Mouse (Mus musculus): ENCODE results near the gene Cdk14. TPM values are rescaled to one million over a fixed set of nuclear protein-coding genes. Genes with fewer than 3 reads are reported as not detected.

The Cdk14 gene
- polyA plus RNA-seq, 1 experiment: 2.9 TPM

GRCm38 (mm10) chr5:4821368-4821771 lies 598.7 kb downstream of the Cdk14 start:
- WGBS: 73% methylated on average over 8 of the region's 8 CpGs
- TF ChIP-seq POLR2A (IDR thresholded peaks at IDR 0.05; ENCODE audit: low read depth, low read length) (no peak), CTCF (IDR thresholded peaks at IDR 0.05; ENCODE audit: extremely low read depth, insufficient read depth, insufficient read length, insufficient replicate concordance) (no peak)
- no peaks in the 10 kb centered on the region for H3K27me3 ChIP-seq (ENCODE audit: control insufficient read depth, insufficient read depth, low read length)
- no peak overlapping the region for H3K27ac ChIP-seq (ENCODE audit: insufficient read depth, low read length)
- no peak for DNase-seq (ENCODE audit: low read depth in 1 of 2, low spot score in 2 of 2)
- H3K4me3 ChIP-seq (ENCODE audit: extremely low read depth, insufficient read depth, insufficient read length): no peak overlapping the region
- no peaks in the 10 kb centered on the region for H3K4me1 ChIP-seq (ENCODE audit: control insufficient read depth, insufficient read depth, insufficient read length)
- no peaks in the 10 kb centered on the region for H3K36me3 ChIP-seq (ENCODE audit: control insufficient read depth, insufficient read depth, low read length)

DNA sequence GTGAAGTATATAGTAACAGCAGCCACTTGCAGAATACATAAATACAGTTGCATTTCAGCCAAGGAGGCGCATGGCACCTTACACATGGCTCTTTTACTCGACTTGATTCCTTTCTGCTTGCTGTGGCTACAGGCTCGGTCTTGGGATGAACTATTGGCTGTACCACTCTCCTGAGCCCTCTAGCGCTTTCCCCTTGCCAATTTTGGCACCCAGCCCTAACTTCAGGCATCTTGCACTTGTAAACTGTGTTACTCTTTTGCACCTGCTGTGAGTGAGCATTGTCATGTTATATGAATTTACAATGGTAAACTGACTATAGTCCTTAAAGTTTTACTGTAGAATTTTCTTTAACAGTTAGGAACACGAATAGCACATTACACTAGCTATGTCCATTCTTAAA lies 603.1 kb downstream of the Cdk14 start:
- DNase-seq (ENCODE audit: low read depth in 1 of 2, low spot score in 2 of 2): no peak
- H3K27me3 ChIP-seq (ENCODE audit: control insufficient read depth, insufficient read depth, low read length): no peaks in the 10 kb centered on the region
- no peak overlapping the region for H3K27ac ChIP-seq (ENCODE audit: insufficient read depth, low read length)
- no peak for TF ChIP-seq CTCF (IDR thresholded peaks at IDR 0.05; ENCODE audit: extremely low read depth, insufficient read depth, insufficient read length, insufficient replicate concordance)
- TF ChIP-seq POLR2A (IDR thresholded peaks at IDR 0.05; ENCODE audit: low read depth, low read length): no peak
- no peak overlapping the region for H3K4me3 ChIP-seq (ENCODE audit: extremely low read depth, insufficient read depth, insufficient read length)
- H3K4me1 ChIP-seq (ENCODE audit: control insufficient read depth, insufficient read depth, insufficient read length): no peaks in the 10 kb centered on the region
- no peaks in the 10 kb centered on the region for H3K36me3 ChIP-seq (ENCODE audit: control insufficient read depth, insufficient read depth, low read length)
- WGBS: 81% methylated on average over 5 of the region's 5 CpGs

DNA sequence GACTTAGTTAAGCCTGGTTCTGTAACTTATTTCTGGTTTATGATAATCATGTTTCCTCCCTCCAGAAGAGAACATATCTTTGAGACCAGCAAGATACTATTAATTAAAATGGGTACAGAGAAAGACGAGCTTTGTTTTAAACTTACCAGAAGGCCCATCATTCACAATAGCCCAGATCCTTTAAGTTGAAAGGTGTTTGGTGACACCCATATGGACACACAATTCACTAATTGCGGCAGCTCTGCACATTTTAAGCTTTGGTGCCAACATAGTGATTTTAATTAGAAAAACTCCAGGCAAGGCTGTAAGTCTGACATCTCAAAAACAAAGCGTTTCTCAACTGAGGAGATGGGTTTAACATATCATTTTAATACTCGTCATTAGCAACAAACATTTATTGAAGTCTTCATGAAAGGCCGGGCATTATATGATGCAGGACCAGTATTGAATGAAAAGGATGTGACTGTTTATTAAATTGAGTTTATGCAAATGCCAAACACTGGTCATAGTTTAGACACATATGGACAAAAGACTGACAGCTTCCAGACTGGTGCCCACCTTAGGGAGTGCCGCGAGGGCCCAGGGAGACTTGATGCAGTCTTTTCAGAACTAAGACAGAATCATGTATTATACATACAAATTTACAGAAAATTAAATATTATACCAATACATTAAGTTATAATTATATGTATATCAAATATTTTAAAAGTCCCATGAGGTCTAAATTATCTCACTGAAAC lies 605.5 kb downstream of the Cdk14 start:
- Histone ChIP-seq H3K4me3 (ENCODE audit: extremely low read depth, insufficient read depth, insufficient read length) (no peak overlapping the region), H3K4me1 (ENCODE audit: control insufficient read depth, insufficient read depth, insufficient read length) (no peaks in the 10 kb centered on the region), H3K27ac (ENCODE audit: insufficient read depth, low read length) (no peak overlapping the region), H3K27me3 (ENCODE audit: control insufficient read depth, insufficient read depth, low read length) (no peaks in the 10 kb centered on the region), H3K36me3 (ENCODE audit: control insufficient read depth, insufficient read depth, low read length) (no peaks in the 10 kb centered on the region)
- TF ChIP-seq POLR2A (IDR thresholded peaks at IDR 0.05; ENCODE audit: low read depth, low read length) (no peak), CTCF (IDR thresholded peaks at IDR 0.05; ENCODE audit: extremely low read depth, insufficient read depth, insufficient read length, insufficient replicate concordance) (no peak)
- 94% methylated on average over 7 of the region's 7 CpGs for WGBS
- no peak for DNase-seq (ENCODE audit: low read depth in 1 of 2, low spot score in 2 of 2)

- no peak for TF ChIP-seq CTCF (IDR thresholded peaks at IDR 0.05; ENCODE audit: extremely low read depth, insufficient read depth, insufficient read length, insufficient replicate concordance)
- no peak for TF ChIP-seq POLR2A (IDR thresholded peaks at IDR 0.05; ENCODE audit: low read depth, low read length)
- 92% methylated on average over 7 of the region's 7 CpGs for WGBS
Observed at GRCm38 (mm10) chr5:4813357-4813756, 606.8 kb downstream of the Cdk14 start.

DNA sequence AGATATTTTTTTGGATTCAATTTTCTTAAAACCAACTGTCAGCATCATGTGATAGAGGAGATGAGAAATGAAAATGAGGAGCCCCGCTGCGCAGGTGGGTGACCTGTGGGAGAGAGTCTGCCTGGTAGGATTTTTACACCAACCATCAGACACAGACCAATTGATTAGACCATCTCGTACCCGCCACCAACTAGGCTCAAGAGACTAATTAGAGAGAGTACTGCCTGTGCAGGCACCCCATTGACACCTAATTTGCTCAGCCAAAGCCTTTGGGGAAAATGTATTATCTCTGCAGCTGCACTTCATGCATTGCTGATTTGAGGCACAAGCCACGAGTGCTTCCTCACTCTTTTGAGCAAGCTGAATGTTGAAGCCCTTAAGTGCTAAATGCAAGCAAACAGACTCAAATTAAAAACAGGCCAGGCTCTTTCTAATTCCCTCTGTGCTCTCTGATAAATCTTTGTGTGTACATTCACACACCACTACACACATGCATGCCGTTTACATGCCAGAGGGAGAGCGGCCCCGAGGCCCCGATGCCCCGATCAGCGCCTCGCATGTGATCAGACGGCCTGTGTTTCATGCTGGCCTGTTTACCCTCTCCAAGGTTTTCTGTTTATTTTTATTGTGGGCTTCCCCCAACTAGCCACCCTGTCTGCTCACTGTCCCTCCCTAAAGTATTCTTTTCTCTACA lies 607.9 kb downstream of the Cdk14 start:
- 85% methylated on average over 13 of the region's 13 CpGs for WGBS
- H3K4me3 ChIP-seq (ENCODE audit: extremely low read depth, insufficient read depth, insufficient read length): no peak overlapping the region
- no peaks in the 10 kb centered on the region for H3K36me3 ChIP-seq (ENCODE audit: control insufficient read depth, insufficient read depth, low read length)
- no peak for DNase-seq (ENCODE audit: low read depth in 1 of 2, low spot score in 2 of 2)
- H3K27me3 ChIP-seq (ENCODE audit: control insufficient read depth, insufficient read depth, low read length): no peaks in the 10 kb centered on the region
- no peaks in the 10 kb centered on the region for H3K4me1 ChIP-seq (ENCODE audit: control insufficient read depth, insufficient read depth, insufficient read length)
- TF ChIP-seq POLR2A (IDR thresholded peaks at IDR 0.05; ENCODE audit: low read depth, low read length): no peak
- TF ChIP-seq CTCF (IDR thresholded peaks at IDR 0.05; ENCODE audit: extremely low read depth, insufficient read depth, insufficient read length, insufficient replicate concordance): no peak
- no peak overlapping the region for H3K27ac ChIP-seq (ENCODE audit: insufficient read depth, low read length)

More at GRCm38 (mm10) chr5:4813357-4813756, 606.8 kb downstream of the Cdk14 start:
- Histone ChIP-seq H3K4me1 (ENCODE audit: control insufficient read depth, insufficient read depth, insufficient read length) (no peaks in the 10 kb centered on the region), H3K36me3 (ENCODE audit: control insufficient read depth, insufficient read depth, low read length) (no peaks in the 10 kb centered on the region), H3K27me3 (ENCODE audit: control insufficient read depth, insufficient read depth, low read length) (no peaks in the 10 kb centered on the region), H3K4me3 (ENCODE audit: extremely low read depth, insufficient read depth, insufficient read length) (no peak overlapping the region), H3K27ac (ENCODE audit: insufficient read depth, low read length) (no peak overlapping the region)
- no peak for DNase-seq (ENCODE audit: low read depth in 1 of 2, low spot score in 2 of 2)

DNA sequence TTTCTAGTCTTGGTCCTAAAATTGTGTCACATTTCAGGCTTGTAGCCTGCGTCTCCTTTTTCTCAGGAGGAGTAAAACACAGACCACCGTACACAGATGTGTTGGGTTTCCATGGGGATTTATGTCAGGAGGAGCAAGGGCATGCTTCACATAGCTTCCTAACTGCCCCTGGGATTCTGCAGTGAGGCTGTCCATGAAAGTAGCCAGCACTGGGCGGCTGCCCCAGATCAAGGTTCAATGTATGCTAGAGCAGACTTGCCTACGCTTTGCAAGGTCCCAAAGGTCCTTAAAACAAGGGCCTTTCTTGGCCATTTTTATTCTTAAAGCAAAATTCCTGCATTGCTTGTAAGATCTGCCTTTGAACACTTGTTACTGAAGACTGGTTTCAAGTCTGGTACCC lies 614.9 kb downstream of the Cdk14 start:
- Histone ChIP-seq H3K4me1 (ENCODE audit: control insufficient read depth, insufficient read depth, insufficient read length) (no peaks in the 10 kb centered on the region), H3K36me3 (ENCODE audit: control insufficient read depth, insufficient read depth, low read length) (no peaks in the 10 kb centered on the region), H3K4me3 (ENCODE audit: extremely low read depth, insufficient read depth, insufficient read length) (no peak overlapping the region), H3K27me3 (ENCODE audit: control insufficient read depth, insufficient read depth, low read length) (no peaks in the 10 kb centered on the region), H3K27ac (ENCODE audit: insufficient read depth, low read length) (no peak overlapping the region)
- TF ChIP-seq POLR2A (IDR thresholded peaks at IDR 0.05; ENCODE audit: low read depth, low read length) (no peak), CTCF (IDR thresholded peaks at IDR 0.05; ENCODE audit: extremely low read depth, insufficient read depth, insufficient read length, insufficient replicate concordance) (no peak)
- 83% methylated on average over 4 of the region's 4 CpGs for WGBS
- DNase-seq (ENCODE audit: low read depth in 1 of 2, low spot score in 2 of 2): no peak

GRCm38 (mm10) chr5:4803708-4804107 lies 616.4 kb downstream of the Cdk14 start:
- no peak for TF ChIP-seq POLR2A (IDR thresholded peaks at IDR 0.05; ENCODE audit: low read depth, low read length)
- no peak for TF ChIP-seq CTCF (IDR thresholded peaks at IDR 0.05; ENCODE audit: extremely low read depth, insufficient read depth, insufficient read length, insufficient replicate concordance)
- H3K4me3 ChIP-seq (ENCODE audit: extremely low read depth, insufficient read depth, insufficient read length): no peak overlapping the region
- no peak overlapping the region for H3K27ac ChIP-seq (ENCODE audit: insufficient read depth, low read length)
- no peaks in the 10 kb centered on the region for H3K4me1 ChIP-seq (ENCODE audit: control insufficient read depth, insufficient read depth, insufficient read length)
- H3K27me3 ChIP-seq (ENCODE audit: control insufficient read depth, insufficient read depth, low read length): no peaks in the 10 kb centered on the region
- H3K36me3 ChIP-seq (ENCODE audit: control insufficient read depth, insufficient read depth, low read length): no peaks in the 10 kb centered on the region
- WGBS: 26% methylated on average over 5 of the region's 5 CpGs
- no peak for DNase-seq (ENCODE audit: low read depth in 1 of 2, low spot score in 2 of 2)

All from spleen, adult 2 months (tissue).